ENCODE assay signal across 8 mouse cellular contexts in the genomic region with DNA sequence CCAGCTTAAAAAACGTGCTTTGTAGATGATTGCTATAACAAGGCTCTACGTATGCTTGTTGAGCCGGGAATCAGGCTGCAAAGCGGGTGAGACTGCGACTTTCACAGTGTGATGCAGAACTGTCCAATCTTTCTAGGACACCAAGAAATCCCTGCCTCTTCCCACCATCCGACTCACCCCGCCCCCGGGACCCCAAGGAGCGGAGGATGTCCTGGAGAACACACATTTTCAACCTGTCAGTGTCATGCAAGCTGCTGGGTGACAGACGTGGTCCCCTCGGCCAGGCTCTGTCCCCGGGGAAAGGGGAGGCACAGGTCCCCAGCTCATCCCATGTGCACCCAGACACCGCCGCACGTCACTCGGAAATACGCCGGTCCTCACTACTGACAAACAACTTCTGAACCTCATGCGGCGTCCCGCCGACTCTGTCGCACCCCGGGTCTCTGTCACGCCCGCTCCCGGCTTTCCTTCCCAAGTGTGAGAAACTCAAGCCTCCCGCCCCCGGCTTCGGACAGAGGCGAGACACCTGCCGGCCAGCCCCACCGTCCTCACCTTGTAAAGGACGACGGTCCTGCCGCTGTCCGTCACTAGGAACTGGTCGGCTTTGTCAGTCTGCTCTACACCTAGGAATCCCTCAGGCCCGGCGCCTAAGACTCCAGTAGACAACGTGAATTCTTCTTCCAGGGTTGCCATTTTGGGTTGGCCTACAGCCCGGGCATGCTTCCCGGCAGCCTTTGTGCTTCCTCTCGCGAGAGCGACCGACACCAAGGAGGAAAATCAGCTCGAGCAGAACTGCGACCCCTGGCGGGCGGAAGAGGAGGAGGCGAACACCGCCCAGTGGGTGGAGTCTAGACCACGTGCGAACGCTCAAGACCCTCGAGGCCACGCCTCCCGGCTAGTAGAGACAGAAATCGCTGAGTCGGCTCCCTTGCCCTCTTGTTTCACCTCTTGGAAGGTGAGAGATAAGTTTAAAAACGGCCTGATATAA. TPM values are rescaled to one million over a fixed set of nuclear protein-coding genes. Genes with fewer than 3 reads are reported as not detected.
A peak's percentile ranks its signal among the peaks of the same experiment; 100 is the strongest.
DNase-seq lines count a peak whose midpoint lies in the region; ATAC-seq lines count a peak whose summit lies in the region.

Gene Nol11, minus strand, starts transcription at position 817 of the 988 bp plus-strand sequence.

- peak; percentile 98 to 99 for DNase-seq in adrenal gland, adult (ENCODE audit: inconsistent age in 2 of 2, low spot score in 1 of 2)
- peak; percentile 100 for DNase-seq in embryo, embryonic 10.5 days (ENCODE audit: low spot score)
- DNase-seq in gastrocnemius, postnatal 14 days: peak; percentile 98
- DNase-seq in left cerebral cortex, postnatal 10 days (ENCODE audit: extremely low spot score in 1 of 2, low spot score in 2 of 2): peak; percentile 98 to 99
- peak; percentile 97 for DNase-seq in right cerebral cortex, postnatal 25 days
- peak; percentile 98 for DNase-seq in urinary bladder, postnatal 4 days (ENCODE audit: low spot score in 2 of 2)

- intact Hi-C loops in gastrocnemius, postnatal 14 days (cut with DNase I; ENCODE audit: low total_unique reads): no loop called here
- intact Hi-C loops in left cerebral cortex, postnatal 10 days (cut with DNase I): loop anchor here (2.0 kb wide), 1 partner anchor 284 kb away; no protein-coding TSS in a partner anchor

- peak; percentile 99 for ATAC-seq in inflammation-experienced regulatory T-cells, adult 6 months
- ATAC-seq in megakaryocyte-erythroid progenitor cell, adult 5-6 weeks (replicated peaks; ENCODE audit: low FRiP score, low TSS enrichment, poor library complexity, severe bottlenecking): peak; percentile 95

RNA-seq across cellular contexts. Expression of gene Nol11, which starts in this region (rescaled TPM):
- 10 to 100 TPM; 11.1 to 12.3 TPM for total RNA-seq in gastrocnemius, postnatal 14 days (2021)
- polyA plus RNA-seq in inflammation-experienced regulatory T-cells, adult 6 months (2017; shearing (Covaris generic)): 10 to 100 TPM; 39.3 to 62.7 (median 43.0) TPM
- total RNA-seq in left cerebral cortex, postnatal 10 days (2021): 10 to 100 TPM; 26.3 to 27.1 TPM
- total RNA-seq in megakaryocyte-erythroid progenitor cell, adult 5-6 weeks (2014; fragmentation: Nextera tagmentation): 75.7 and 106 TPM in 2 replicates
- total RNA-seq in megakaryocyte-erythroid progenitor cell, adult 5-6 weeks (2017): 73.9 and 74.6 TPM in 2 replicates

Comparison
In these comparisons a context has a peak if more than half of its experiments do, and no peak if none do; other contexts are left out.
1. Peak in every context shown above with its lines: DNase-seq and ATAC-seq.